Mouse (Mus musculus) MEL (cell line): ENCODE data around the gene Kctd5. TPM values are rescaled to one million over a fixed set of nuclear protein-coding genes. Genes with fewer than 3 reads are reported as not detected.
"Not testable (repeated sequence)": the region's sequence is repeated elsewhere in the genome, so short reads cannot be mapped to it uniquely, and the experiment has no call there.

ENCODE experiments used
- DNase-seq: peaks from one replicate; pipeline ENCODE4 v3.0.0; 2011; ENCODE audit warnings: low read depth, low spot score
- H3K27ac ChIP-seq: 2 replicates; pipeline ENCODE4 v1.5.1; 2012; ENCODE audit warnings: low read depth, mild to moderate bottlenecking, control low read depth, low read length, moderate library complexity; ENCODE audit not compliant: control insufficient read depth
- H3K27me3 ChIP-seq, 2 experiments: fragments of 150-350 bp in 1 of 2; sonication (generic) in 1 of 2; 2 replicates each; pipeline ENCODE4 v1.6.1; 2012; ENCODE audit warnings: low read length in 2 of 2, mild to moderate bottlenecking in 2 of 2, improper control_type of control experiment in 1 of 2, moderate library complexity in 1 of 2; ENCODE audit not compliant: insufficient read depth in 2 of 2, control insufficient read depth in 1 of 2
- H3K36me3 ChIP-seq, 2 experiments: 2 replicates each; pipeline ENCODE4 v1.6.1; 2012 to 2014; ENCODE audit warnings: low read length in 2 of 2, improper control_type of control experiment in 1 of 2, inconsistent platforms in 1 of 2, mild to moderate bottlenecking in 1 of 2; ENCODE audit not compliant: insufficient read depth in 2 of 2, control insufficient read depth in 1 of 2
- H3K4me1 ChIP-seq, 2 experiments: fragments of 150-350 bp in 1 of 2; sonication (generic) in 1 of 2; 2 replicates each; pipeline ENCODE4 v1.6.1; 2012; ENCODE audit warnings: low read length in 2 of 2, improper control_type of control experiment in 1 of 2, mild to moderate bottlenecking in 1 of 2; ENCODE audit not compliant: insufficient read depth in 2 of 2, control insufficient read depth in 1 of 2
- H3K4me3 ChIP-seq, 2 experiments: fragments of 150-350 bp in 1 of 2; sonication (generic) in 1 of 2; 2 replicates each; pipeline ENCODE4 v1.5.1; 2012; ENCODE audit warnings: low read depth in 2 of 2, low read length in 2 of 2, mild to moderate bottlenecking in 2 of 2, moderate library complexity in 2 of 2, control low read depth in 1 of 2, improper control_type of control experiment in 1 of 2; ENCODE audit not compliant: control insufficient read depth in 1 of 2, insufficient read depth in 1 of 2
- H3K79me2 ChIP-seq: 2 replicates; pipeline ENCODE4 v1.6.1; 2012; ENCODE audit warnings: mild to moderate bottlenecking, low read length, moderate library complexity; ENCODE audit not compliant: control insufficient read depth, poor library complexity, insufficient read depth
- H3K9ac ChIP-seq: 2 replicates; pipeline ENCODE4 v1.6.1; 2012; ENCODE audit warnings: low read depth, mild to moderate bottlenecking, control low read depth, low read length, moderate library complexity; ENCODE audit not compliant: control insufficient read depth, poor library complexity, severe bottlenecking
- H3K9me3 ChIP-seq: fragments of 150-350 bp; sonication (generic); replicated peaks from 2 replicates; pipeline ENCODE4 v1.6.1; 2012; ENCODE audit warnings: mild to moderate bottlenecking, low read length, improper control_type of control experiment, moderate library complexity; ENCODE audit not compliant: insufficient read depth
- CTCF ChIP-seq, 3 experiments: IDR thresholded peaks in 2 of 3; conservative IDR thresholded peaks in 1 of 3; 2 replicates each; pipeline ENCODE4 v1.5.1; 2011 to 2012; ENCODE audit warnings: low read length in 3 of 3, low read depth in 2 of 3, mild to moderate bottlenecking in 2 of 3, improper control_type of control experiment in 1 of 3, inconsistent platforms in 1 of 3, mixed read lengths in 1 of 3, moderate library complexity in 1 of 3; ENCODE audit not compliant: control insufficient read depth in 1 of 3, insufficient read depth in 1 of 3, poor library complexity in 1 of 3, severe bottlenecking in 1 of 3
- ELF1 ChIP-seq: IDR thresholded peaks from 2 replicates; pipeline ENCODE4 v1.6.1; 2014; ENCODE audit warnings: low read depth, mild to moderate bottlenecking, inconsistent platforms, low read length, improper control_type of control experiment, moderate library complexity
- EP300 ChIP-seq, 2 experiments: IDR thresholded peaks; 2 replicates each; pipeline ENCODE4 v1.6.1; 2011; ENCODE audit warnings: improper control_type of control experiment in 2 of 2, low read length in 2 of 2, low read depth in 1 of 2, mild to moderate bottlenecking in 1 of 2
- ETS1 ChIP-seq: IDR thresholded peaks from 2 replicates; pipeline ENCODE4 v1.6.1; 2012; ENCODE audit warnings: low read depth, mild to moderate bottlenecking, inconsistent platforms, low read length, improper control_type of control experiment, moderate library complexity
- GABPA ChIP-seq: IDR thresholded peaks from 2 replicates; pipeline ENCODE4 v1.6.1; 2012; ENCODE audit warnings: low read depth, mild to moderate bottlenecking, inconsistent platforms, low read length, improper control_type of control experiment, moderate library complexity
- GATA1 ChIP-seq: IDR thresholded peaks from 2 replicates; pipeline ENCODE4 v1.6.1; 2011; ENCODE audit warnings: low read depth, low read length, improper control_type of control experiment
- HCFC1 ChIP-seq: IDR thresholded peaks from 2 replicates; pipeline ENCODE4 v1.6.1; 2012; ENCODE audit warnings: low read depth, mild to moderate bottlenecking, inconsistent platforms, low read length, improper control_type of control experiment, moderate library complexity
- MYC ChIP-seq: IDR thresholded peaks from 2 replicates; pipeline ENCODE4 v1.6.1; 2011; ENCODE audit warnings: low read depth, mild to moderate bottlenecking, low read length, improper control_type of control experiment, moderate library complexity
- NRF1 ChIP-seq: IDR thresholded peaks from 2 replicates; pipeline ENCODE4 v1.6.1; 2014; ENCODE audit warnings: low read depth, mild to moderate bottlenecking, inconsistent platforms, low read length, improper control_type of control experiment, moderate library complexity; ENCODE audit not compliant: poor library complexity, insufficient read depth, severe bottlenecking
- POLR2A ChIP-seq, 2 experiments: IDR thresholded peaks; 2 replicates each; pipeline ENCODE4 v1.6.1; 2011 to 2012; ENCODE audit warnings: low read length in 2 of 2, mild to moderate bottlenecking in 2 of 2, control low read depth in 1 of 2, improper control_type of control experiment in 1 of 2, low read depth in 1 of 2, moderate library complexity in 1 of 2; ENCODE audit not compliant: control insufficient read depth in 1 of 2, insufficient read depth in 1 of 2, poor library complexity in 1 of 2
- RCOR1 ChIP-seq: IDR thresholded peaks from 2 replicates; pipeline ENCODE4 v1.6.1; 2012; ENCODE audit warnings: low read depth, mild to moderate bottlenecking, inconsistent platforms, low read length, improper control_type of control experiment
- UBTF ChIP-seq: IDR thresholded peaks from 2 replicates; pipeline ENCODE4 v1.6.1; 2012; ENCODE audit warnings: low read depth, mild to moderate bottlenecking, inconsistent platforms, low read length, improper control_type of control experiment, moderate library complexity, borderline replicate concordance; ENCODE audit not compliant: insufficient read depth
- USF2 ChIP-seq, 2 experiments: IDR thresholded peaks; 2 replicates each; pipeline ENCODE4 v1.6.1; 2011 to 2012; ENCODE audit warnings: improper control_type of control experiment in 2 of 2, low read length in 2 of 2, borderline replicate concordance in 1 of 2, inconsistent platforms in 1 of 2, low read depth in 1 of 2, mild to moderate bottlenecking in 1 of 2; ENCODE audit not compliant: insufficient read depth in 1 of 2
- ZC3H11A ChIP-seq: IDR thresholded peaks from 2 replicates; pipeline ENCODE4 v1.6.1; 2012; ENCODE audit warnings: low read depth, mild to moderate bottlenecking, inconsistent platforms, low read length, improper control_type of control experiment
- ZKSCAN1 ChIP-seq: IDR thresholded peaks from 2 replicates; pipeline ENCODE4 v1.6.1; 2012; ENCODE audit warnings: low read depth, mild to moderate bottlenecking, inconsistent platforms, low read length, improper control_type of control experiment, moderate library complexity
- ZNF384 ChIP-seq: IDR thresholded peaks from 2 replicates; pipeline ENCODE4 v1.6.1; 2012; ENCODE audit warnings: low read depth, mild to moderate bottlenecking, inconsistent platforms, low read length, improper control_type of control experiment
- polyA plus RNA-seq, 2 experiments: library from polyadenylated mRNA; stranded (reverse) in 1 of 2; unstranded in 1 of 2; fragments of >175 nt in 1 of 2; fragments of >200 nt in 1 of 2; gene quantifications; 2 replicates each; pipeline versions ENCODE4 v1.2.1 to v1.2.4; 2012; ENCODE audit warnings: low replicate concordance in 2 of 2, low read depth in 1 of 2; ENCODE audit not compliant: insufficient read length in 2 of 2, insufficient read depth in 1 of 2, missing spikeins in 1 of 2
- total RNA-seq: library from RNA; depleted of rRNA; stranded (reverse); fragments of 300-350 nt; gene quantifications from 2 replicates; pipeline ENCODE4 v1.2.3, GENCODE M21; 2012

The Kctd5 gene
- total and polyA plus RNA-seq, 3 experiments = 20.2 to 33.2 TPM; not detected in 1

- no peak overlapping the region for H3K9ac ChIP-seq
- no peak overlapping the region for H3K27ac ChIP-seq
- no peak overlapping the region for H3K4me3 ChIP-seq
- peaks cover 0 to 3% of the 10 kb centered on the region in 2 experiments; a peak in 1 of 4 replicates for H3K36me3 ChIP-seq
- TF ChIP-seq ELF1 (no peak), GABPA (no peak), NRF1 (no peak), CTCF (IDR thresholded peaks at IDR 0.05 in 2 of 3, conservative IDR thresholded peaks at IDR 0.05 in 1 of 3; ENCODE audit: control insufficient read depth in 1 of 3, insufficient read depth in 1 of 3, low read depth in 2 of 3, low read length in 3 of 3, poor library complexity in 1 of 3, severe bottlenecking in 1 of 3) (no peak), USF2 (IDR thresholded peaks at IDR 0.05; ENCODE audit: borderline replicate concordance in 1 of 2, insufficient read depth in 1 of 2, low read depth in 1 of 2, low read length in 2 of 2) (no peak), UBTF (no peak)
- DNase-seq = no peak
- H3K79me2 ChIP-seq = no peaks in the 10 kb centered on the region
- H3K27me3 ChIP-seq = no peaks in the 10 kb centered on the region
- H3K4me1 ChIP-seq = no peaks in the 10 kb centered on the region
- no peaks in the 10 kb centered on the region for H3K9me3 ChIP-seq
Measured at GRCm38 (mm10) chr17:24098354-24098753, 25.1 kb upstream of the Kctd5 start.

- H3K9me3 ChIP-seq = no peaks in the 10 kb centered on the region
- H3K4me3 ChIP-seq = no peak overlapping the region
- H3K27me3 ChIP-seq = no peaks in the 10 kb centered on the region
- no peak overlapping the region for H3K27ac ChIP-seq
- H3K79me2 ChIP-seq = no peaks in the 10 kb centered on the region
- peaks cover 0 to 9% of the 10 kb centered on the region in 2 experiments; a peak in 2 of 4 replicates for H3K4me1 ChIP-seq
- DNase-seq = no peak
- peaks cover 12 to 15% of the 10 kb centered on the region in 2 experiments for H3K36me3 ChIP-seq
- no peak overlapping the region for H3K9ac ChIP-seq
- TF ChIP-seq ZNF384 (peak; percentile 73; the same call in 1 of the 2 replicates), RCOR1 (peak; percentile 60), ZC3H11A (no peak), ETS1 (peak; percentile 67), GATA1 (no peak), POLR2A (IDR thresholded peaks at IDR 0.05; ENCODE audit: control insufficient read depth in 1 of 2, insufficient read depth in 1 of 2, low read depth in 1 of 2, low read length in 2 of 2, poor library complexity in 1 of 2) (no peak), ZKSCAN1 (no peak), EP300 (IDR thresholded peaks at IDR 0.05; ENCODE audit: low read depth in 1 of 2, low read length in 2 of 2) (peak in 1 of 2 experiments; percentile 30; a peak in 1 of 4 replicates), MYC (no peak), HCFC1 (no peak)
Measured at GRCm38 (mm10) chr17:24090575-24090974, 17.3 kb upstream of the Kctd5 start.

- H3K27ac ChIP-seq, H3K79me2 ChIP-seq, H3K4me3 ChIP-seq: not testable (repeated sequence)
Measured at GRCm38 (mm10) chr17:24086399-24086798, 13.1 kb upstream of the Kctd5 start.

More at GRCm38 (mm10) chr17:24086399-24086798, 13.1 kb upstream of the Kctd5 start:
- not testable (repeated sequence) for H3K9me3 ChIP-seq, H3K9ac ChIP-seq, H3K27me3 ChIP-seq, DNase-seq, H3K4me1 ChIP-seq
- H3K36me3 ChIP-seq = peaks cover 13 to 15% of the 10 kb centered on the region in 2 experiments
